Mouse (Mus musculus) left cerebral cortex, adult 8-10 months (tissue): ENCODE results near the gene Vmn1r38. TPM values are rescaled to one million over a fixed set of nuclear protein-coding genes. Genes with fewer than 3 reads are reported as not detected.
"Not testable (repeated sequence)": the region's sequence is repeated elsewhere in the genome, so short reads cannot be mapped to it uniquely, and the experiment has no call there.

ENCODE experiments used
- DNase-seq, 2 experiments: peaks; one replicate each; pipeline ENCODE4 v3.0.0; 2022; ENCODE audit warnings: low spot score in 2 of 2
- total RNA-seq, 4 experiments: library from RNA; stranded (reverse); gene quantifications; 2 replicates each; pipeline ENCODE4 v1.2.4; 2022

Gene Vmn1r38
- total RNA-seq = not detected

- DNase-seq = not testable (repeated sequence)
These were observed at the start of gene Vmn1r38 for GRCm38 (mm10) chr6:66782527-66782926. Vmn1r38 (minus strand) TSS chr6:66782627.

GRCm38 (mm10) chr6:66810509-66810908, 28.1 kb upstream of the Vmn1r38 start, which contains the start of gene Vmn1r39:
Vmn1r39 (minus strand) TSS chr6:66810609.
- DNase-seq = no peak

- no peak for DNase-seq
These were observed 23.9 kb upstream of the Vmn1r38 start for GRCm38 (mm10) chr6:66806311-66806710.

GRCm38 (mm10) chr6:66805713-66806112, 23.3 kb upstream of the Vmn1r38 start:
- no peak for DNase-seq

- DNase-seq = not testable (repeated sequence)
These were observed 53.3 kb downstream of the Vmn1r38 start, which contains the start of gene Vmn1r37 for GRCm38 (mm10) chr6:66729082-66729481. Vmn1r37 (plus strand) TSS chr6:66729382.

Other genes starting within 250 kb of the Vmn1r38 start
- gene Mad2l1, start 247.2 kb downstream of the Vmn1r38 start, total RNA-seq = 10 to 100 TPM in 2 of 4 experiments, 1 to 10 TPM in 2; 8.6 to 10.8 (median 9.5) TPM
- not detected for gene Vmn1r32, start 222.5 kb downstream of the Vmn1r38 start, total RNA-seq
- not detected for gene Vmn1r33, start 164.3 kb downstream of the Vmn1r38 start, total RNA-seq
- not detected for gene Vmn1r34, start 138.7 kb downstream of the Vmn1r38 start, total RNA-seq
- not detected for gene Vmn1r35, start 96.7 kb downstream of the Vmn1r38 start, total RNA-seq
- not detected for gene Vmn1r36, start 63.5 kb downstream of the Vmn1r38 start, total RNA-seq
- gene Vmn1r37, start 53.2 kb downstream of the Vmn1r38 start, total RNA-seq = not detected
- gene Vmn1r39, start 28.0 kb upstream of the Vmn1r38 start, total RNA-seq = not detected
- gene Gng12, start 113.8 kb upstream of the Vmn1r38 start, total RNA-seq = 10 to 100 TPM; 57.5 to 66.2 (median 59.2) TPM